In genomic region chr10:3549384-3549783, GRCm38 (mm10) we compare ENCODE assay signal across 22 mouse cellular contexts. TPM values are rescaled to one million over a fixed set of nuclear protein-coding genes. Genes with fewer than 3 reads are reported as not detected.
DNase-seq lines count a peak whose midpoint lies in the region; ATAC-seq and TF ChIP-seq lines count a peak whose summit lies in the region.
"Had no signal": no experiment of that assay in that cellular context is flagged by ENCODE, and none has a peak within 500 bp of the region (broad histone marks: within the 10 kb centered on the region; RNA-seq: fewer than 3 reads in every experiment).

No protein-coding gene starts in this region.

- no peaks in the 10 kb centered on the region for H3K27me3 ChIP-seq in kidney, adult 2 months (replicated peaks; ENCODE audit: control insufficient read depth, insufficient read depth, low read length)
- H3K27me3 ChIP-seq in lung, embryonic 14.5 days (ENCODE audit: insufficient read depth, low read length): no peaks in the 10 kb centered on the region
- H3K27me3 ChIP-seq: embryonic facial prominence, embryonic 12.5 days; megakaryocyte, embryonic 14.5 days; neural tube, embryonic 13.5 days had no signal

- ATAC-seq in lung, embryonic 14.5 days (ENCODE audit: insufficient read depth): peak; percentile 75; the same call in 1 of the 2 replicates
- ATAC-seq: forebrain, embryonic 14.5 days had no signal

- TF ChIP-seq CTCF in kidney, adult 2 months (conservative IDR thresholded peaks at IDR 0.05; ENCODE audit: insufficient read depth, insufficient read length, low read depth, low read length): no peak
- no peak for TF ChIP-seq CTCF in lung, embryonic 14.5 days (IDR thresholded peaks at IDR 0.05; ENCODE audit: low read depth)
- no peak for TF ChIP-seq CTCF in lung, adult 2 months (IDR thresholded peaks at IDR 0.05; ENCODE audit: insufficient read depth, low read length)

- WGBS in kidney, adult 2 months: 68% methylated on average over 2 of the region's 2 CpGs
- WGBS in lung, embryonic 14.5 days: 39% methylated on average over 2 of the region's 2 CpGs
- 70% methylated on average over 2 of the region's 2 CpGs for WGBS in lung, adult 2 months

- intact Hi-C loops in left cerebral cortex, postnatal 36 days (cut with DNase I): no loop called here

- peak; percentile 36 for DNase-seq in kidney, adult 2 months
- no peak for DNase-seq in kidney, adult 8-10 months
- DNase-seq in lung, embryonic 14.5 days: peak; percentile 88
- no peak for DNase-seq in lung, adult 2 months
- peak; percentile 65 for DNase-seq in lung, postnatal 10 days
- DNase-seq in skeletal muscle tissue, adult 2 months (ENCODE audit: low read depth, low spot score): peak; percentile 17
- DNase-seq in left cerebral cortex, postnatal 36 days (ENCODE audit: low spot score in 2 of 2): no peak
- DNase-seq: adrenal gland, adult 2 months; cerebellum, adult 8-10 months; gastrocnemius, postnatal 14 days; heart, postnatal 36 days; liver; midbrain, embryonic 14.5 days; thymus, adult 18-20 months; thymus, postnatal 4 days had no signal

- H3K27ac ChIP-seq in kidney, adult 2 months (ENCODE audit: insufficient read depth, low read depth, low read length): no peak overlapping the region
- H3K27ac ChIP-seq in lung, embryonic 14.5 days (ENCODE audit: low read depth): no peak overlapping the region
- H3K27ac ChIP-seq: embryonic facial prominence, embryonic 12.5 days; hindbrain, embryonic 14.5 days; neural tube, embryonic 13.5 days had no signal

- TF ChIP-seq POLR2A in kidney, adult 2 months (IDR thresholded peaks at IDR 0.05; ENCODE audit: low read depth, low read length): no peak
- TF ChIP-seq POLR2A in lung, adult 2 months (IDR thresholded peaks at IDR 0.05; ENCODE audit: borderline replicate concordance, extremely low read depth, low read depth, low read length): no peak

- no peaks in the 10 kb centered on the region for H3K9me3 ChIP-seq in lung, embryonic 14.5 days (ENCODE audit: low read depth, low read length)
- H3K9me3 ChIP-seq: embryonic facial prominence, embryonic 12.5 days; neural tube, embryonic 13.5 days had no signal

- no peak overlapping the region for H3K4me2 ChIP-seq in lung, embryonic 14.5 days
- H3K4me2 ChIP-seq: embryonic facial prominence, embryonic 12.5 days; heart, embryonic 11.5 days; hindbrain, embryonic 14.5 days; neural tube, embryonic 13.5 days had no signal

- no peaks in the 10 kb centered on the region for H3K4me1 ChIP-seq in kidney, adult 2 months (ENCODE audit: control insufficient read depth, insufficient read depth, low read length)
- H3K4me1 ChIP-seq in lung, embryonic 14.5 days (ENCODE audit: insufficient read depth): no peaks in the 10 kb centered on the region
- no peaks in the 10 kb centered on the region for H3K4me1 ChIP-seq in lung, adult 2 months (ENCODE audit: control insufficient read depth, insufficient read depth, low read length)
- H3K4me1 ChIP-seq: embryonic facial prominence, embryonic 12.5 days; megakaryocyte, embryonic 14.5 days; neural tube, embryonic 13.5 days had no signal

- H3K9ac ChIP-seq in lung, embryonic 14.5 days: no peak overlapping the region
- H3K9ac ChIP-seq: embryonic facial prominence, embryonic 12.5 days; hindbrain, embryonic 14.5 days; neural tube, embryonic 13.5 days had no signal

- H3K36me3 ChIP-seq in kidney, adult 2 months (ENCODE audit: control insufficient read depth, insufficient read depth, low read length): no peaks in the 10 kb centered on the region
- no peaks in the 10 kb centered on the region for H3K36me3 ChIP-seq in lung, embryonic 14.5 days (ENCODE audit: insufficient read depth)
- H3K36me3 ChIP-seq: embryonic facial prominence, embryonic 12.5 days; neural tube, embryonic 13.5 days had no signal

- H3K4me3 ChIP-seq in kidney, adult 2 months (ENCODE audit: insufficient read depth, low read depth, low read length): no peak overlapping the region
- H3K4me3 ChIP-seq in lung, embryonic 14.5 days (ENCODE audit: low read depth, low read length): no peak overlapping the region
- H3K4me3 ChIP-seq in lung, adult 2 months (replicated peaks; ENCODE audit: extremely low read depth, low read depth, low read length): no peak overlapping the region
- H3K4me3 ChIP-seq: embryonic facial prominence, embryonic 12.5 days; megakaryocyte, embryonic 14.5 days; neural tube, embryonic 13.5 days had no signal

RNA-seq across cellular contexts. Expression of gene Iyd, which starts 9.3 kb away (rescaled TPM):
- polyA plus RNA-seq in kidney, adult 2 months (2012; rRNA removed): 28.1 and 30.7 TPM in 2 replicates
- polyA plus RNA-seq in lung, embryonic 14.5 days (2014; fragmentation: Nextera tagmentation; extraction: Ambion mirVana): 0.67 and 0.85 TPM in 2 replicates
- polyA plus RNA-seq in lung, adult 2 months (2012; rRNA removed): 1.9 and 2.8 TPM in 2 replicates
- total RNA-seq in left cerebral cortex, postnatal 36 days (2021): under 1 TPM; 0.32 to 0.59 TPM
- total RNA-seq: common myeloid progenitor, adult 5-6 weeks; gastrocnemius, postnatal 14 days; heart, postnatal 36 days had no signal

Comparison
In these comparisons a context has a peak if more than half of its experiments do, and no peak if none do; other contexts are left out.
1. DNase-seq: peak in kidney, adult 2 months (single experiment), lung, embryonic 14.5 days (single experiment), lung, postnatal 10 days (single experiment) and skeletal muscle tissue, adult 2 months (single experiment); none in kidney, adult 8-10 months (0 of 2), lung, adult 2 months (single experiment) and left cerebral cortex, postnatal 36 days (0 of 2).